Mouse (Mus musculus): ENCODE data around the gene Grk1. TPM values are rescaled to one million over a fixed set of nuclear protein-coding genes. Genes with fewer than 3 reads are reported as not detected.

Grk1 gene
- polyA plus RNA-seq, 1 experiment from 2014 or later, result not detected

DNA sequence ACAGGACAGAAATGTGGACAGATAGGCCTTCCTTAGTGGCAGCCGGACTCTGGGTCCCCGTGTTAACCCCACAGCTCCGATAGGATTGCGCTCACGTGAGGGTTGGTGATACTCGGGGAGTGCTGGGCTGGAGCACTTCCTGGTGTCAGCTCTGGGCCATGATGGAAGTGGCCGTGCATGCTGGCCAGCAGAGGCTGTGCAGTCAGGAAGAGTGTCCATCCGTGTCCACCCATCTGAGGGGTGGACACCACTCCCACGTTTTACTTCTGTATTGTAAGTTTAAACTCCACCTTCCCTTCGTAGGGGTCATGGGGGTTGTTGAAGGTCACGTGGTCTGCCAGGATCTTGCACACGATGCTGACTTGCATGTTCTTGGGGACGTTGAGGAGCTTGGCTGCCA lies 18.5 kb upstream of the Grk1 start:
- WGBS, result 78% methylated on average over 13 of the region's 13 CpGs

DNA sequence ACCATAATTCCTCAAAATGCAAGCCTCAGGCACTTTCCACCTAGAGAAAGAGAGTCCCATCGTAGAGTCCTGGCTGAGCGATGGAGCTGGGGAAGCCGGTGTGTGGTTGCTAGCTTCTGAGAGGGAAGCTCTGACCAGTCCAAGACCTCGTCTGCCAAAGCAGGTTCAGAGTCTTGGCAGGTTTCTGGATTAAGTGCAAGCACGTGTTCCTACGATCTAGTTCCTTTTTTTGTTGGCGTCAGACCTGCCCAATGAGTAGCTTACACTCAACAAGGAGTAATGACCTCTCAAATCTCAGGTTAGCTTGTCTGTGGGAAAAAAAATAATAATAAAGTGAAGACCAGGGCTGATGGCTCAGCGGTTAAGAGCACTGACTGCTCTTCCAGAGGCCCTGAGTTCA lies 17.2 kb upstream of the Grk1 start:
- WGBS, result 87% methylated on average over 8 of the region's 8 CpGs
- ATAC-seq, result no peak
- no peak overlapping the region for H3K4me3 ChIP-seq (ENCODE audit: low read length)

More for the DNA sequence above, 18.5 kb upstream of the Grk1 start:
- ATAC-seq, result no peak
- Histone ChIP-seq H3K27me3 (replicated peaks; ENCODE audit: control insufficient read depth, insufficient read depth, low read length) (no peaks in the 10 kb centered on the region), H3K9me3 (ENCODE audit: control insufficient read depth, low read length) (no peaks in the 10 kb centered on the region), H3K27ac (ENCODE audit: low read depth, low read length) (no peak overlapping the region), H3K4me3 (ENCODE audit: low read length) (no peak overlapping the region), H3K9ac (ENCODE audit: low read depth, low read length) (no peak overlapping the region), H3K36me3 (ENCODE audit: control insufficient read depth, insufficient read depth, low read length) (no peaks in the 10 kb centered on the region), H3K4me1 (ENCODE audit: control insufficient read depth, insufficient read depth, low read depth, low read length) (no peaks in the 10 kb centered on the region), H3K4me2 (ENCODE audit: low read length) (no peak overlapping the region)

DNA sequence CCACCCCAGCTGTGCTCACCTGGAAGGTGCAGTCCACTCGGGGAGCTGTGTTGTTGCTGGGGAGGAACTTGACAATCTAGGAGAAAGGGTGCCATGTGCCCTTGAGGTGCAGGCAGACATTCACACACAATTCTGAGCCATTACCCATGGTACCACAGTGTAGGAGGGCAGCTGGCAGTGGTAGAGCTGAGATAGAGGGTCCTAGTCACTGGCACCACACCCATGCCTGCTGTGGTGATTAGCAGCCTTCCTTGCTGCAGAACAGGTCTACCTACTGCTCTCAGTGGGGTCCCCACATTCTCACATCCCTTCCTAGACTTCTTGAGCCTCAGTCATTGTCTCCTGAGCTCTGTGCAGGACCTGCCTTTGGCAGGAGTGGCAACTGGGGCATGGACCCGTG lies 16.1 kb upstream of the Grk1 start:
- H3K9ac ChIP-seq (ENCODE audit: low read depth, low read length), result no peak overlapping the region
- no peak overlapping the region for H3K4me2 ChIP-seq (ENCODE audit: low read length)
- H3K4me3 ChIP-seq (ENCODE audit: low read length), result no peak overlapping the region
- 77% methylated on average over 2 of the region's 2 CpGs for WGBS
- H3K27me3 ChIP-seq (replicated peaks; ENCODE audit: control insufficient read depth, insufficient read depth, low read length), result no peaks in the 10 kb centered on the region
- H3K27ac ChIP-seq (ENCODE audit: low read depth, low read length), result no peak overlapping the region
- H3K4me1 ChIP-seq (ENCODE audit: control insufficient read depth, insufficient read depth, low read depth, low read length), result no peaks in the 10 kb centered on the region
- no peak for ATAC-seq
- H3K9me3 ChIP-seq (ENCODE audit: control insufficient read depth, low read length), result no peaks in the 10 kb centered on the region
- H3K36me3 ChIP-seq (ENCODE audit: control insufficient read depth, insufficient read depth, low read length), result no peaks in the 10 kb centered on the region

More for the DNA sequence above, 17.2 kb upstream of the Grk1 start:
- no peaks in the 10 kb centered on the region for H3K4me1 ChIP-seq (ENCODE audit: control insufficient read depth, insufficient read depth, low read depth, low read length)
- no peaks in the 10 kb centered on the region for H3K36me3 ChIP-seq (ENCODE audit: control insufficient read depth, insufficient read depth, low read length)
- H3K4me2 ChIP-seq (ENCODE audit: low read length), result no peak overlapping the region
- no peak overlapping the region for H3K27ac ChIP-seq (ENCODE audit: low read depth, low read length)
- H3K9ac ChIP-seq (ENCODE audit: low read depth, low read length), result no peak overlapping the region
- no peaks in the 10 kb centered on the region for H3K9me3 ChIP-seq (ENCODE audit: control insufficient read depth, low read length)
- no peaks in the 10 kb centered on the region for H3K27me3 ChIP-seq (replicated peaks; ENCODE audit: control insufficient read depth, insufficient read depth, low read length)

DNA sequence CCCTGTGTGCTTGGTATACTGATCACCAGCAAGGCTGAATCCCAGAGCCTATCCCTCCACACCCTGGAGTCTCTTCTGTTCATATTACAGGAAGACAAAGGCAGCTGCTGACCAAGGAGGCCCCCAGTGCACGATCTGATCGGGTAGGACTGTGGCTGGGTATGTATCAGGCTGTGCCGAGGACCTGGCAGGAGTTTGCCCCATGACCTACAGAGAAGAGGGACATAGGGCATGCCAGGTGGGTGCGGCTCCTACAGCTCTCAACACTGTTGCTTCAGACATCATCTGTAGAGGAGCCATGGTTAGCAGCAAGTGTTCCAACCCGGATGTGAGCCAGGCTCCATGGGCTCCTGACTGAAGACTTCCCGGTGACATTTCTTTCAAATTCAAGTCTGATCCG lies 11.0 kb upstream of the Grk1 start:
- Histone ChIP-seq H3K9ac (ENCODE audit: low read depth, low read length) (no peak overlapping the region), H3K4me1 (ENCODE audit: control insufficient read depth, insufficient read depth, low read depth, low read length) (no peaks in the 10 kb centered on the region), H3K27me3 (replicated peaks; ENCODE audit: control insufficient read depth, insufficient read depth, low read length) (no peaks in the 10 kb centered on the region), H3K27ac (ENCODE audit: low read depth, low read length) (no peak overlapping the region), H3K9me3 (ENCODE audit: control insufficient read depth, low read length) (no peaks in the 10 kb centered on the region), H3K4me2 (ENCODE audit: low read length) (no peak overlapping the region), H3K4me3 (ENCODE audit: low read length) (no peak overlapping the region), H3K36me3 (ENCODE audit: control insufficient read depth, insufficient read depth, low read length) (no peaks in the 10 kb centered on the region)
- 91% methylated on average over 7 of the region's 7 CpGs for WGBS
- ATAC-seq, result no peak

DNA sequence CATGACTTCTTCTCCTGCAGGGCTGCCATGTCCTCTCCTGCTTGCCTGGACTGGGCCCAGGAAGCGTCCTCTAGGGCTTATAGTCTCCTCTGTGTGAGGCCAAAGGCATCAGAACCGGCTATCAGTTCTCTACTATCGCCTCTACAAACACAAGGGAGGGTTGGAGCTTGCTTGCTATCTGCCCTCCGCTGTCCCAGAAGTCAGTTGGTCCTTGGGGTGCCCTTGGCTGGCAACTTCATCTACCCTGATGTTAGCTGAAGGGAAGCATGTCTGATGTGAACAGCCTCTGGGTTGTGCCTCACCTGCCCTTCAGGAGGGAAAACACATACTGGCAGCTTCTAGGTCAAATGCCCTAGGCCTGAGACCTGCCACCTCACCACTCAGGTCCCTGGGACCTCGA lies 8.2 kb upstream of the Grk1 start, which contains the start of gene Atp4b:
TSS of gene Atp4b (minus strand) at position 101 of the 400 bp plus-strand sequence.
- no peaks in the 10 kb centered on the region for H3K4me1 ChIP-seq (ENCODE audit: control insufficient read depth, insufficient read depth, low read depth, low read length)
- 83% methylated on average over 5 of the region's 5 CpGs for WGBS
- H3K36me3 ChIP-seq (ENCODE audit: control insufficient read depth, insufficient read depth, low read length), result no peaks in the 10 kb centered on the region
- H3K27me3 ChIP-seq (replicated peaks; ENCODE audit: control insufficient read depth, insufficient read depth, low read length), result no peaks in the 10 kb centered on the region
- H3K9me3 ChIP-seq (ENCODE audit: control insufficient read depth, low read length), result no peaks in the 10 kb centered on the region
- no peak within 1 kb of the TSS for H3K27ac ChIP-seq (ENCODE audit: low read depth, low read length)
- no peak within 1 kb of the TSS for H3K4me3 ChIP-seq (ENCODE audit: low read length)
- H3K4me2 ChIP-seq (ENCODE audit: low read length), result no peak within 1 kb of the TSS
- H3K9ac ChIP-seq (ENCODE audit: low read depth, low read length), result no peak within 1 kb of the TSS
- ATAC-seq, result no peak

DNA sequence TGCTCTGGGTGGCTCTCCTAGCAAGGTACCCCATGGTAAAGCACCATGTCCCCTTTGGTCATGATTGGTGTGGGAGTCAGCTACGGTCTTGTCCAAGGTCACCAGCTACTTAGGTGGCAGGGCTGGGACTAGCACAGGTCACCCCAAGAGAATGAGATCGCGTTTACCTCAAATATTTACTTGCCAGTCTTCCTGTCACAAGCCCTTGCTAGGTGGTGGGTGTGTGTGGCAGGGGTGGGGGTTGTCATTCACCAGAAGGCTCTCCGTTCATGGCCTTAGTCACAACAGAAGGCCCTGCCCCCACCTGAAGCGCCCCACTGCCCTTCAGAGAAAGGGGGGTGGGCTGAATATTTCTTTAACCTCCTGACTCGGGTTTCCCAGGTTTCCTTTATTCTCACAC lies 1.4 kb upstream of the Grk1 start:
- Histone ChIP-seq H3K4me1 (ENCODE audit: control insufficient read depth, insufficient read depth, low read depth, low read length) (no peaks in the 10 kb centered on the region), H3K9ac (ENCODE audit: low read depth, low read length) (no peak overlapping the region), H3K4me2 (ENCODE audit: low read length) (no peak overlapping the region), H3K27me3 (replicated peaks; ENCODE audit: control insufficient read depth, insufficient read depth, low read length) (no peaks in the 10 kb centered on the region), H3K4me3 (ENCODE audit: low read length) (no peak overlapping the region), H3K27ac (ENCODE audit: low read depth, low read length) (no peak overlapping the region), H3K36me3 (ENCODE audit: control insufficient read depth, insufficient read depth, low read length) (no peaks in the 10 kb centered on the region), H3K9me3 (ENCODE audit: control insufficient read depth, low read length) (no peaks in the 10 kb centered on the region)
- ATAC-seq, result no peak
- WGBS, result 76% methylated on average over 6 of the region's 6 CpGs

DNA sequence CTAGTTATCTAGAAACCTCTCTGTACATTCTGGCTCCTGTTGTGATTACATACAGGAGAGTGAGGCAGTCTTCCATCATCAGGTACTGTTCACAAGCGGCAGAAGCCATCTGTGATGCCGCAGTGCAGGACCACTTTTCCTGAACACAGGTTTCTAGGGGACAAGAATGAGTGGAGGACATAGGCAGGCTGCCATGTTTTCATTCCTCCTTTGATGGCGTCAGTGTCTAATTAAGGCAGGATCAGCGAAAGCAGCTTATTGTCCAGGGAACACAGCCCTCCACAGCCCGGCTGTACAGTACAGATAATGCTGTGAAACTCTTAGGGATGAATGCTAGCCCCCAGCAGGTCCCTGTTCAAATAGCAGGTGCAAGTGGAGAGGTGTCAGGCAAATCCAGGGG lies 1.1 kb downstream of the Grk1 start:
- no peak overlapping the region for H3K4me3 ChIP-seq (ENCODE audit: low read length)
- no peak for ATAC-seq
- H3K27me3 ChIP-seq (replicated peaks; ENCODE audit: control insufficient read depth, insufficient read depth, low read length), result no peaks in the 10 kb centered on the region
- no peak overlapping the region for H3K4me2 ChIP-seq (ENCODE audit: low read length)
- H3K4me1 ChIP-seq (ENCODE audit: control insufficient read depth, insufficient read depth, low read depth, low read length), result no peaks in the 10 kb centered on the region
- H3K9me3 ChIP-seq (ENCODE audit: control insufficient read depth, low read length), result no peaks in the 10 kb centered on the region
- no peak overlapping the region for H3K27ac ChIP-seq (ENCODE audit: low read depth, low read length)
- 72% methylated on average over 5 of the region's 5 CpGs for WGBS
- no peaks in the 10 kb centered on the region for H3K36me3 ChIP-seq (ENCODE audit: control insufficient read depth, insufficient read depth, low read length)
- H3K9ac ChIP-seq (ENCODE audit: low read depth, low read length), result no peak overlapping the region

DNA sequence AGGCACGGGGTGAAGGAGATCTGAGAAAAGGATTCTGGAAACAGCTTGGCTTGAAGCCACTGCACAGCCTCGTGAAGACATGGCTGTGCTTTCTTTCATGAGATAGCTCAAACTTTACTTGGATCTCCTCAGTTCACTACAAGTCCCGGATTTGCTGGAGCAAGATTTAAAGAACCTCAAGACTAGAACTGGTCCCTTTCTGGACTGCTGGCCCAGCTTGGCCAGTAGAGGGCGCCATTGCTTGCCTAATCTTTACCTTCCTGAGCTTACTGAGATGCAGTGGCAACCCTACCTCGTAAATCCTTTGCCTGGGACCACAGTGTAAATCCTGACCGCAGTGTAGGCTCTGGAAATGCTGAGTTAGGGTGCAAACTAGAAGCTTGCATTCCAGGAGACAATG lies 6.7 kb downstream of the Grk1 start:
- Histone ChIP-seq H3K36me3 (ENCODE audit: control insufficient read depth, insufficient read depth, low read length) (no peaks in the 10 kb centered on the region), H3K4me1 (ENCODE audit: control insufficient read depth, insufficient read depth, low read depth, low read length) (no peaks in the 10 kb centered on the region), H3K4me3 (ENCODE audit: low read length) (no peak overlapping the region), H3K9ac (ENCODE audit: low read depth, low read length) (no peak overlapping the region), H3K27ac (ENCODE audit: low read depth, low read length) (no peak overlapping the region), H3K27me3 (replicated peaks; ENCODE audit: control insufficient read depth, insufficient read depth, low read length) (no peaks in the 10 kb centered on the region), H3K4me2 (ENCODE audit: low read length) (no peak overlapping the region), H3K9me3 (ENCODE audit: control insufficient read depth, low read length) (no peaks in the 10 kb centered on the region)
- 32% methylated on average over 6 of the region's 6 CpGs for WGBS
- peak; percentile 64; the same call in 1 of the 2 replicates for ATAC-seq

DNA sequence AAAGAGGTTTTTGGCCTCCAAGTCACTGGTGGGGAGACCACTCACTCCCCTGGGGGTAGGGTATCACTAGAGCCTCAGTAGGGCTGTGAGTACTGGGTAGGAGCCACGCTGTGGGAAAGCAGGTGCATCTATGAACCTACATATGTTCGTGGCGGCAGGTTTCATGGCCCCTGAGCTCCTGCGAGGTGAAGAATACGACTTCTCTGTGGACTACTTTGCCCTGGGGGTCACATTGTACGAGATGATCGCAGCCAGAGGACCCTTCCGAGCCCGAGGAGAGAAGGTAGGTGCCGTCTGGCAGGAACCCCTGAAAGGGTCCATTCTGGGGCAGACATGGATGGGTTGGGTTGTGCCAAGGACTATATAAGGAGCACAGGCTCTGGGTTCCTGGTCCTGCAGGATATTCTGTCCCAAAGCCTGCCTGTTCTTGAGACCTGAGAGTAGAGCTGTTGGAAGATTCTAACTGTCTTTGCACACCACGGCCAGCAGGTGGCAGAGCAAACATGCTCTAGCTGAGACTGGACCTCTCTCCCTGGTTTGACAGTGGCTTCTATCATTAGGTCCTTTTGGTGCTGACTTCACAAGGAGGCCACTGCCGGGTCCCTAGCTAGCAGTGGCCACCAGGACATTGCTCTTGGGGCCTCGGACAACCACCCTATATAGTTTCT lies 8.1 kb downstream of the Grk1 start:
- ATAC-seq, result no peak
- Histone ChIP-seq H3K9ac (ENCODE audit: low read depth, low read length) (no peak overlapping the region), H3K9me3 (ENCODE audit: control insufficient read depth, low read length) (no peaks in the 10 kb centered on the region), H3K27ac (ENCODE audit: low read depth, low read length) (no peak overlapping the region), H3K4me3 (ENCODE audit: low read length) (no peak overlapping the region), H3K27me3 (replicated peaks; ENCODE audit: control insufficient read depth, insufficient read depth, low read length) (no peaks in the 10 kb centered on the region), H3K4me1 (ENCODE audit: control insufficient read depth, insufficient read depth, low read depth, low read length) (no peaks in the 10 kb centered on the region), H3K36me3 (ENCODE audit: control insufficient read depth, insufficient read depth, low read length) (no peaks in the 10 kb centered on the region), H3K4me2 (ENCODE audit: low read length) (no peak overlapping the region)
- WGBS, result 63% methylated on average over 13 of the region's 13 CpGs
